Mouse (Mus musculus) retina, postnatal 1 day (tissue): ENCODE data around the gene Cdc42bpg.

Source experiments
- DNase-seq: peaks from one replicate; pipeline ENCODE4 v3.0.0-alpha.2; 2012

Gene Cdc42bpg

GRCm38 (mm10) chr19:6352107-6352505 lies 45.9 kb downstream of the Cdc42bpg start:
- no peak for DNase-seq

DNA sequence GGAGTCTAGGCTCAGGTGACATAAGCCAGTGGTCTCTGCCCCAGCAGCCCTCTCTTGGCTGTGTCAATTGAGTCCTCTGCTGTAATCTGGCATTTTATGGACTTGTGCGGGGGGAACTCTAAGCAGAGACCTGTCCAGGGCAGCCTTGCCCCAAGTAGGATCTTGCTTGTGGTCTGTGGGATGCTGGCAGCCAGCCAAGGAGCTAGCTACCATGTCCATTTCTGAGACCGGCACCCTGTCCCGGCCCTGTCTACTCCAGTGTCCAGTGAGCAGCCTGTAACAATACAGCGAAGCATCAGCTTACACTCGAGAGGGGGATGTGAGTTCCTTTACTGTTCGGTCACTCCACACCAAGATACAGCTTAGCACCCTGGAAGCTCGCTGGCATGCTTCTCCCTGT lies 47.8 kb downstream of the Cdc42bpg start:
- no peak for DNase-seq

DNA sequence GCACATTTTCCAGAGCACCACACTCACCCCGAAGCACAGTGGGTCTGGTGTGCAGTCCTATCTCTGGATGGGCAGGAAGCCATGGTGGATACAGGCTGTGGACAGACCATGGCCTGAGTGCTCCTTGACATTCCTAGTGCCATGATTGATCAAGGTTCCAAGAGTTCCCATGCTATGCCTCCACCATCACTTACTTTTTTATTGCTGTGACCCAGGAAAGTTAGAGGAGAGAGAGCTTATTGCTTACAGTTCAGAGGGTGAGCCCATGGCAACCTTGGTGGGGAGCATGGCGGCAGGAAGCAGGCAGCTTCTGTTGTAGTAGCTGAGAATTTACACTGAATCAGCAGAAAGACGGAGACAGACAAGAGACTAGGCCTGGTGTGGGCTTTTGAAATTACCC lies 55.0 kb downstream of the Cdc42bpg start:
- DNase-seq = no peak

- DNase-seq = no peak
Observed at GRCm38 (mm10) chr19:6363091-6363410, 56.8 kb downstream of the Cdc42bpg start.

DNA sequence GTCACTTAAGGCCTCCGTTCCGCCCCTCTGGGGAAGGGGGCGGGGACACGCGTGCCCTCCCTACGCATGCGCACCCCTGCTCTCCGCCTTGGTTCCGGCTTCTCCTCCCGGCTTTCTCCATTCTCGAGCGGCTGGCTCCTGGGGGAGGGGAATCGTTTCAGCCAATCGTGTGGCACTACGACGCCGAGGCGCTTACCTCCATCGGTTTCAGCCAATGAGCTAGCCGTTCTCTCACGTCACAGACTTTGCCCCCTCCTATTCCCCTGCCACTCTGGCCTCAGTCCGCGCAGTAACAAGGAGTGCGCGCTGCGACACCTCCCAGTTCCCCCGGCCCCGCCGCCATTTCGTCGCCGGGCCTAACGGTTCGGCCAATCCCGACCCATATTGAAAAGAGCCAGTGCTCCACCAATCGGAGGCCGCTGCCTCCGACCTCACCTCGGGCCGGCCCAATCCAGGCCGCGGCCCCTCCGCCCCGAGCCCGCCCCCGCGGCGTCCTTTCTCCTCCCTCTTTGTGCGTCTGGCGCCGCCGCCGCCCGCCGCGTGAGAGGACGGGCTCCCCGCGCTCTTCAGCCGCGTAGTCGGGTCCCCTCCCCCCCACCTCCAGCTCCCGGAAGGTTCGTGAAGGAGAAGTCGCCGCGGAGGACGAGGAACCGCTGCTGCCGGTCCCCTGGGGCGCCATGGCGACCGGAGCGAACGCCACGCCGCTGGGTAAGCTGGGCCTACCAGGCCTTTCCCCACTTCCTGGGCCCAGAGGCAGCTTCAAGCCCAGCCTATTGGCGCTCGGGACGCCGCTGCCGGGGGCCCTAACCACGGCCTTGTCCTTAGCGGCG lies 57.4 kb downstream of the Cdc42bpg start, which contains the start of gene Sf1:
Gene Sf1, plus strand, starts transcription at position 280 of the 830 bp plus-strand sequence.
- DNase-seq = peak; percentile 100

DNA sequence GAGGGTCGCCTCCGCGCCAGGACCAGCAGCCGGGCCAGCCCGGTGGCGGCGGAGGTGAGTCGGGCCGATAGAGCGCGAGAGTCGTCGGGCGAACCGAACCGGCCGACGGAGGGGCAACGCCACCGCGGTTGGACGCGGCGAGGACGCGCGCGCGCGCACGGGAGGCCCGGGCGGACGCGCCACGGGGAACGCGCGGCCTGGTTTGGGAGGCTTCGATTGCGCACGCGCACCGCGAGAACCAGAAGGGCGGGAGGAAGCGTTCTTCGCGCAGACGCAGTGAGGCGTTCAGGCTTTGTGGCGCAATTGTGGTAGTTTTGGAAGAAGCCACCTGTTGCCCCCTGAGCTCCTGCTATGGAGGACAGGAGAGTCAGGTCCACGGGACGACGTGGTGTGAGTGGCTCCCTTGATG lies 58.1 kb downstream of the Cdc42bpg start:
- peak; percentile 93 for DNase-seq

GRCm38 (mm10) chr19:6364842-6365241 lies 58.6 kb downstream of the Cdc42bpg start:
- no peak for DNase-seq

DNA sequence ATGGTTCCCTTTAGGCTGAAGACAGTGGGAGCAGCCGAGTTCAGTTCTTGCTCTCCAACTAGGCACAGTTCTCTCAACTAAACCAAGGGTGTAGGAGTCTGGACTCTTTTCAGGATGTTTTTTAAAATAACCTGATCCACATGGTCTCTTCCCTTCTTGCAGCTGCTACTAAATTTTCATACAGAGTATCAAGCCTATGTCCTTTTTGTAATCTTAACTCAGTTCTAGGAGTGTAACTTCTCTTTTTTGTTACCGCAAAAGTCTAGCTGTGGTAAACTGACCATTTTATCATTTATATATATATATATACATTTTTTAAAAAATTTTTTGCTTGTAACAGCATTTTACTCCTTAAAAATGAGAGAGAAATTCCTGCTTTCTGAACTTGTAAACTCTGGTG lies 63.9 kb downstream of the Cdc42bpg start:
- DNase-seq = no peak

- no peak for DNase-seq
Observed at GRCm38 (mm10) chr19:6372433-6372832, 66.2 kb downstream of the Cdc42bpg start.

DNA sequence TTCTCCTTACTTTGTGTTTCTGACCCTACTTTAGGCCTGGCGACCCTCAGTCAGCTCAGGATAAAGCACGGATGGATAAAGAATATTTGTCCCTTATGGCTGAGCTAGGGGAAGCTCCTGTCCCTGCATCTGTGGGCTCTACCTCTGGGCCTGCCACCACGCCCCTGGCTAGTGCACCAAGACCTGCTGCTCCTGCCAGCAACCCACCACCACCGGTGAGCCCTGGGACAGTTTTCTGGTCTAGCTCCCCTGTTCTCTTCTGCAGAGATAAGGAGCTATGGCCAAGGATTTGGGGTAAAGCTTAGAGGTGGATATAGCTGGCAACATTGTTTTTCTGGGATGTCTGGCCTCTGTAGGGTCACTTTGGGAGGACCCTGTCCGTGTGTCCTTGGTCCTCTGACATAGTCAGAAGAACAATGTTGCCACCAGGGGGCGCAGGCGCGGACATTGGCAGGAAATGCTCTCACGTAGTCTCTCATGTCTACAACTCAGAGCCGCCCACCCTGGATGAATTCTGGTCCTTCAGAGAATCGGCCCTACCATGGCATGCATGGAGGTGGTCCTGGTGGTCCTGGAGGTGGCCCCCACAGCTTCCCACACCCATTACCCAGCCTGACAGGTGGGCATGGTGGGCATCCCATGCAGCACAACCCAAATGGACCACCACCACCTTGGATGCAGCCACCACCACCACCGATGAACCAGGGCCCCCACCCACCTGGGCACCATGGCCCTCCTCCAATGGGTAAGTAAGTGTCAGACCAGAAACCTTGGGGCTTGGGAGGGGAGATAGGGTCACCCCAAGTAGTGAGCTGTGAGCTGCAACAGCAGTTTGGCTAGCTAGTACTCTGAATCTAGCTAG lies 67.5 kb downstream of the Cdc42bpg start:
- peak; percentile 82 for DNase-seq

GRCm38 (mm10) chr19:6374571-6374970 lies 68.3 kb downstream of the Cdc42bpg start:
- no peak for DNase-seq
